Mouse (Mus musculus) embryonic facial prominence, embryonic 13.5 days (tissue): ENCODE measurements at regions not wholly inside any gene's neighbourhood (a gene's known extent, or its start where the extent isn't known, plus 50 kb on each side); places are given as distances from the start of the nearest gene placed in this dataset.

Experiments used
- ATAC-seq: fragments of 200-750 bp; cut with Nextera tagmentation; 2 replicates; pipeline ENCODE4 v1.8.0; 2017; ENCODE audit warnings: low read depth; ENCODE audit not compliant: insufficient number of reproducible peaks, insufficient read depth, low FRiP score, low TSS enrichment
- H3K27ac ChIP-seq: fragments of 300-500 bp; sonication (generic); 2 replicates; pipeline ENCODE4 v1.5.1; 2015; ENCODE audit warnings: moderate library complexity, mild to moderate bottlenecking, inconsistent platforms
- H3K27me3 ChIP-seq: fragments of 300-500 bp; sonication (generic); 2 replicates; pipeline ENCODE4 v1.6.1; 2015; ENCODE audit warnings: mild to moderate bottlenecking, inconsistent platforms
- H3K36me3 ChIP-seq: fragments of 300-500 bp; sonication (generic); 2 replicates; pipeline ENCODE4 v1.6.1; 2015; ENCODE audit warnings: mild to moderate bottlenecking, inconsistent platforms
- H3K4me1 ChIP-seq: fragments of 300-500 bp; sonication (generic); 2 replicates; pipeline ENCODE4 v1.6.1; 2015; ENCODE audit warnings: inconsistent platforms
- H3K4me2 ChIP-seq: fragments of 300-500 bp; sonication (generic); 2 replicates; pipeline ENCODE4 v1.6.1; 2015; ENCODE audit warnings: moderate library complexity, mild to moderate bottlenecking, inconsistent platforms
- H3K4me3 ChIP-seq: fragments of 300-500 bp; sonication (generic); 2 replicates; pipeline ENCODE4 v1.5.1; 2015; ENCODE audit warnings: mild to moderate bottlenecking, inconsistent platforms
- H3K9ac ChIP-seq: fragments of 300-500 bp; sonication (generic); 2 replicates; pipeline ENCODE4 v1.6.1; 2015; ENCODE audit warnings: mild to moderate bottlenecking, inconsistent platforms
- H3K9me3 ChIP-seq: fragments of 300-500 bp; sonication (generic); 2 replicates; pipeline ENCODE4 v1.6.1; 2016; ENCODE audit warnings: inconsistent platforms
- WGBS: fragments of 180-500 bp; shearing (Covaris S2); methylation state at CpG from one replicate; pipeline ENCODE4 v1.1.7; 2015; ENCODE audit warnings: mixed read lengths; 5-methylcytosine and 5-hydroxymethylcytosine counted together

DNA sequence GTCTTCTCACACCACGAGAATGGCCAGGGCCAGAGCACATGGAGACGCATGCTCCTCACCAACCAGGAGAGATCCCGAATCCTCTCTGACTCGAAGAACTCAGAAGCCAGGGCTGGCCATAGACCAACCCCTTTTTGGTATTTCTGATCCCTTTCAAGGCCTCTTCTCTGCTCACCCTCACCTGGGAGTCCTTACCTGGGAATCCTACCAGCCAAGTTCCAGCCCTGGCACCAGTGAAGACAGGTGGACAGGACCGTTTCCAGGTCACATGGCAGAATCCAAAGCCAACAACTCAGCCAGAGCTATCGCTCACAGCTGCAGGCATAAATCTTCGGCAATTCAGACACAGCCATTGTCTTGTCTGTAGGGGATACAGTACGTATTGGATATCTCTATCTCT lies 626.2 kb upstream of the Fam19a5 start:
- ATAC-seq, result no peak
- H3K9me3 ChIP-seq, result no peaks in the 10 kb centered on the region
- H3K4me2 ChIP-seq, result no peak overlapping the region
- peaks cover 17% of the 10 kb centered on the region for H3K4me1 ChIP-seq
- no peak overlapping the region for H3K9ac ChIP-seq
- no peak overlapping the region for H3K27ac ChIP-seq
- no peaks in the 10 kb centered on the region for H3K36me3 ChIP-seq
- H3K27me3 ChIP-seq, result no peaks in the 10 kb centered on the region
- 90% methylated on average over 8 of the region's 8 CpGs for WGBS
- H3K4me3 ChIP-seq, result no peak overlapping the region

- ATAC-seq, result no peak
- no peak overlapping the region for H3K4me2 ChIP-seq
- H3K4me1 ChIP-seq, result peaks cover 17% of the 10 kb centered on the region
- no peak overlapping the region for H3K27ac ChIP-seq
- WGBS, result 31% methylated on average over 8 of the region's 8 CpGs
- H3K36me3 ChIP-seq, result no peaks in the 10 kb centered on the region
- H3K4me3 ChIP-seq, result no peak overlapping the region
- H3K27me3 ChIP-seq, result no peaks in the 10 kb centered on the region
- H3K9ac ChIP-seq, result no peak overlapping the region
- no peaks in the 10 kb centered on the region for H3K9me3 ChIP-seq
Observed at GRCm38 (mm10) chr15:86919704-86920103, 624.4 kb upstream of the Fam19a5 start.

DNA sequence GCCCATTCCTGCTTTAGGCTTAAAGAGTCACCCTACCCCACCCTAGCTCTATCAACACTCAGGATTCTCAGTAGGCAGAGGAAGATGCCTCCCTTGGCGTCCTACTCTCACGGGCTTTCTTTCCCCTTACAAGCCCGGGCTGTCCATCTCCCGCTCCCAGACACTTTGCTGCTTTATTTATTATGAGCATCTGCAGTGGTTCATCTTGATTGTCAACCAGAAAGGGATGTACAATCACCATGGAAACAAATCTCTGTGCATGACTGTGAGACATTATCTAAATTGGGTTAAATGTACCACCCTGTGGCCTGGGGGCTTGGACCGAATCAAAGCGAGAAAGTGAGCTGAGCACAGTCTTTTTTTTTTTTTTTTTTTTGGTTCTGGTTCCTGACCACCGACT lies 623.9 kb upstream of the Fam19a5 start:
- Histone ChIP-seq H3K9ac (no peak overlapping the region), H3K36me3 (no peaks in the 10 kb centered on the region), H3K4me1 (peaks cover 19% of the 10 kb centered on the region), H3K27me3 (no peaks in the 10 kb centered on the region), H3K4me2 (no peak overlapping the region), H3K9me3 (no peaks in the 10 kb centered on the region), H3K27ac (no peak overlapping the region), H3K4me3 (no peak overlapping the region)
- 9% methylated on average over 7 of the region's 7 CpGs for WGBS
- ATAC-seq, result no peak

DNA sequence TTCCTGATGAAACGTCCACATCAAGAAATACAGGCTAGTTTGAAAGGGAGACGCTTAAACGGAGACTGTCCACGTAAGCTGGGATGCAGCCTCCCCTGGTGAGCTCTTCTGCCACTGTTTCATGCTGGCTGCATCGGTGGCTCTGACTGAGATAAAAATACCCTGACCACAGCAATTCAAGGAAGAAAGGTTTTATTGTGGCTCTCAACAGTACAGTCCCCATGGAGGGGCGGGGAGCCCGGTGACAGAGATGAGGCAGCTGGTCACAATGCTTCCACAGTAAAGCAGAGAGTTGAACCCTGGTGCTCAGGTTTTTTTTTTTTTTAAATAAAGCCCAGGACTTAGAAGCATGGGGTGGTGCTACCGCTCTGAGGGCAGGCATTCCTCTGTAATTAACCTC lies 622.7 kb upstream of the Fam19a5 start:
- ATAC-seq, result no peak
- Histone ChIP-seq H3K4me2 (no peak overlapping the region), H3K27me3 (no peaks in the 10 kb centered on the region), H3K9me3 (no peaks in the 10 kb centered on the region), H3K36me3 (no peaks in the 10 kb centered on the region), H3K4me1 (peaks cover 25% of the 10 kb centered on the region), H3K4me3 (no peak overlapping the region), H3K27ac (no peak overlapping the region), H3K9ac (no peak overlapping the region)
- WGBS, result 2% methylated on average over 8 of the region's 8 CpGs

DNA sequence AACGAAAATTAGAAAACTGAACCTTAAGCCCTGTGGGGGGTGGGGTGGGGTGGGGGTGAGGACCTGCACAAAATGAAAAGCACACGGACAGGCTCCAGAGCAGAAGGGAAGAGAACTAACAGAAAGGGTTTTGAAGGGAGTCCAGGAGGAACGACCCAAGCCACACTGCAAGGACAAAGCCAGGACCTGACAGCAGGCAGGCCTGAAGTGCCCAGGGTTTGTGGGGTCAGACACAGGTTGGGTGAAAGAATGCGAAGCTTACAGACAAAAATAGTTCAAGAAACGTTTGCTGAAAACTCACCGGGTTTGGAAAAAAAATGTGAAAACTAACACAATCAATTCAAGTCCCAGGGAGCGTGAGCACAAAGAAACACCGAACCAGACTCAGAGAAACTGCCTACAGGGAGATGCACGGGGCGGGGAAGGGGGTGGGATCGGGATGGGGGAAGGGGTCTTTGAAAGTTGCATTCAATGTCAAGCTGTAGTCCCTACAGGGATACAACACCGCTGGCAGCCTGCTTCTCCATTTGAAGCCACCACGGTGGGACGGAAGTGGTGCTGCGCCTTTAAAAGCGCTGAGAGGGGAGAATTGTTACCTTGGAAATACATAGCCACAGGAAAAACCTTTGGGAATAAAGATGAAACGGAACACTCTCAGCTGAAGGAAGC lies 618.9 kb upstream of the Fam19a5 start:
- Histone ChIP-seq H3K36me3 (no peaks in the 10 kb centered on the region), H3K4me3 (no peak overlapping the region), H3K9me3 (no peaks in the 10 kb centered on the region), H3K4me1 (peaks cover 20% of the 10 kb centered on the region), H3K27me3 (no peaks in the 10 kb centered on the region), H3K9ac (no peak overlapping the region), H3K27ac (no peak overlapping the region), H3K4me2 (peak overlapping the region; percentile 27; the same call in 1 of the 2 replicates)
- no peak for ATAC-seq
- 8% methylated on average over 17 of the region's 17 CpGs for WGBS

DNA sequence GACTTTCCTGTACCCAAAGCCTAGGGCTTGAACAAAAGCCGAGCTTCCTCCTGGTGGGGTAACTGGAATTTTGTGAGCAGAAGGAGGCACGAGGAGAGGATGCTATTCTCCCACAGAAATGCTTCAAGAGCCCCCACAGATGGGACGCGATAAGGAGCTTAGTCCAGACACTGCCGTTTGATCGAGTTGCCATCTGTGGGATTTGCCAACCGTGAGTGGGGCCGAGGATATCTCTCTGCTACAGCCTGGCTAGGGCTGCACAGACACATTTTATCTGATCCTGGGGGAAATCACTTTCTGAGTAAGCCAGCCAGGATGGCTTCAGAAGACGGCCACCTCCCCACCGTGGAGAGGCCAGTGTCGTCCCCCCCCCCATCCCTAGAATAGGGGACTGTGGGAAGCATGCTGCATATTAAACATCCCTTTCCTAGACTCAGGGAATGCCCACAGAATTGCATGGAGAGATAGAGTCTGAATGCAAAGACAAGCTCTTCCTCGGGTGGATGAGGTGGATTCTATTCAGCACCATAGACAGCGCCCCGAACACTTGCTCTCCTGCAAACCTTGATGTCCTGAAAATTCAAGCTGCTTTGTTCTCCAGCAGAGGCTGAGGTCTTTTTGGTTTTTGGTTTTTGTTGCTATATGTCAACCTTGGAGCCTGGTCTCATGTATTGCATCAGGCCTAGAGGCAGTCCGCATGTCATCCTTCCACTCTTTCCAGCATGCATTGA lies 611.6 kb upstream of the Fam19a5 start:
- ATAC-seq, result no peak
- WGBS, result 61% methylated on average over 15 of the region's 15 CpGs

DNA sequence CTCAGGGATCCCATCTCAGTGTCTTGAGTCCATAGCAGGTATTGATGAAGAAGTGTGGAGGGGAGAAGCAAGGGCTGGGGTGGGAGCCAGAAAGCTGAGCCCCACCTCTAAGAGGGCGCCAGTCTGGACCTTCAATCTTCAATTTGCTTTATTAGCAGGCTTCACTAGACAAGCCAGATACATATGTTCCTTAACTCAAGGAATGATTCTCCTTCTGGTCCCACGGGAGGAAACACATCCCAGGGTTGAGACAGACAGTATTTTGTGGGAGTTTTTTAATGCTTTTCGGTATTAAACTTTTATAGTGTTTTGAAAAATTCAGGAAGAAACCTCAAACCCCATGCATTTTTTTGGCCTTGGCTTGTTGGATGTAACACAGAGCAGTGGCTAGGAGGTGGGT lies 606.7 kb upstream of the Fam19a5 start:
- no peak overlapping the region for H3K9ac ChIP-seq
- WGBS, result 80% methylated on average over 3 of the region's 3 CpGs
- no peaks in the 10 kb centered on the region for H3K36me3 ChIP-seq
- no peak overlapping the region for H3K27ac ChIP-seq
- H3K4me3 ChIP-seq, result no peak overlapping the region
- H3K4me2 ChIP-seq, result no peak overlapping the region
- no peaks in the 10 kb centered on the region for H3K4me1 ChIP-seq
- H3K27me3 ChIP-seq, result no peaks in the 10 kb centered on the region
- H3K9me3 ChIP-seq, result no peaks in the 10 kb centered on the region
- ATAC-seq, result no peak

More for the DNA sequence above, 611.6 kb upstream of the Fam19a5 start:
- Histone ChIP-seq H3K27me3 (no peaks in the 10 kb centered on the region; the same call in 1 of the 2 replicates), H3K9ac (no peak overlapping the region), H3K27ac (no peak overlapping the region), H3K4me1 (no peaks in the 10 kb centered on the region), H3K4me2 (no peak overlapping the region), H3K9me3 (no peaks in the 10 kb centered on the region), H3K36me3 (no peaks in the 10 kb centered on the region), H3K4me3 (no peak overlapping the region)

DNA sequence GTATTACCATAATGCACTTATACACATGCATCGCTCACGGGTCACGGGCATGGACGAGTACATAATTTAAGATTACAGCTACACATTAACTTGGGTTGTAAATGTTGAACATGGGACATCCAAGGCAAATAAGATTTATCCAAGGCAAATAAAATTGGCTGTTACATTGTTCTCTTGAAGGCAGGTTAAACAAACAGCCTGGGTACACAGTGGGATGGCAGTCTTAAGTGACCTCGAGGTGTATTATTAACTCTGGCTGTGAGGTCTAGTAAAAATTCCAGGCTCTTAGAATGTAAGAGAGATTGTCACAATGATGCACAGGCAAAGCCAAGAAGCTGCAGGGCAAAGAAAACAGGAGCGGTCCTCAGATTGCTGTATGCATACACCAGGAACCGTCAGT lies 599.6 kb upstream of the Fam19a5 start:
- Histone ChIP-seq H3K27me3 (no peaks in the 10 kb centered on the region), H3K9me3 (no peaks in the 10 kb centered on the region), H3K36me3 (no peaks in the 10 kb centered on the region), H3K4me2 (no peak overlapping the region), H3K4me1 (no peaks in the 10 kb centered on the region), H3K4me3 (no peak overlapping the region), H3K27ac (no peak overlapping the region), H3K9ac (no peak overlapping the region)
- WGBS, result 86% methylated on average over 7 of the region's 7 CpGs
- ATAC-seq, result no peak

DNA sequence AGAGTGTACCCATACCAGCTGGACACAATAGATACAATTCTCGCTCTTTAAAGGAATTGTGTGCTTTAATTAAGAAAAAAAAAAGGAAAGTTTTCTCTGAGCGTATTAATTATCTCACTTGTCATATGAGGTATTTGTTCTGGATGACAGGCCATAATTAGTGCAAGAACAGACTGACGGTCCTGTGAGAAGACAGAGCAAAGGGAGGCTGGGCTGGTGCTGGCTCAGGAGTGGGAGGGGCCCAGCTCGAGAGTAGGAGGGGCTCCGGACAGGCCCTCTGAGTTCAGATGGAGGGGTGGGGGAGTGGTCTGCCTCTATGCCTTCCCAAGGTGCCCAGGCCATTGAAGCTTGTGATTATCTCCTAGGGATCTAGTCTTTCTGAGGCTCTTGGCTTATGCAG lies 591.5 kb upstream of the Fam19a5 start:
- no peak for ATAC-seq
- H3K9me3 ChIP-seq, result no peaks in the 10 kb centered on the region

DNA sequence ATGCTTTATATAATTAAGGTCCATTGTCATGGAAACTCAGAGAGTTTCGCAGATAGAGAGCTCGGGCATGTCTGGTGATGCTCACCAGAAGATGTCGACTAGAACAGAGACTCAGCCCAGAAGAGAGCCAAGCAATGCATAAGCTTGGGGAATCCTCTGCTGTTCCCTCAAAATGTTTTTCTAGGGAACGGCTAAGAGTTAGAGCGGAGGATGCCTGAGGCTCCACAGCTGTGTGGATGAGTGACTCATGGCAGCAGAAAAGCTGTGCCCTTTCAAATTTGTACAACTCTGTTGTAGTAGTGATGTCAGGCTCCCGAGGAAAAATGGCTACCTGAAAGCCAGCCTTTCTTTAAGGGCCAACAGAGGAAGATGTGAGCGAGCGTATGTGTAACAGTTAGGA lies 586.2 kb upstream of the Fam19a5 start:
- no peaks in the 10 kb centered on the region for H3K9me3 ChIP-seq
- no peak overlapping the region for H3K4me2 ChIP-seq
- no peaks in the 10 kb centered on the region for H3K27me3 ChIP-seq
- no peak for ATAC-seq
- no peak overlapping the region for H3K4me3 ChIP-seq
- H3K4me1 ChIP-seq, result no peaks in the 10 kb centered on the region
- WGBS, result 76% methylated on average over 8 of the region's 8 CpGs
- H3K36me3 ChIP-seq, result no peaks in the 10 kb centered on the region
- H3K9ac ChIP-seq, result no peak overlapping the region
- no peak overlapping the region for H3K27ac ChIP-seq

More for the DNA sequence above, 591.5 kb upstream of the Fam19a5 start:
- Histone ChIP-seq H3K4me3 (no peak overlapping the region), H3K27ac (no peak overlapping the region), H3K4me1 (no peaks in the 10 kb centered on the region), H3K36me3 (no peaks in the 10 kb centered on the region), H3K4me2 (no peak overlapping the region), H3K9ac (no peak overlapping the region), H3K27me3 (no peaks in the 10 kb centered on the region)
- WGBS, result 51% methylated on average over 5 of the region's 5 CpGs

- Histone ChIP-seq H3K9me3 (no peaks in the 10 kb centered on the region), H3K27ac (no peak overlapping the region), H3K4me3 (no peak overlapping the region), H3K9ac (no peak overlapping the region), H3K4me1 (no peaks in the 10 kb centered on the region), H3K36me3 (no peaks in the 10 kb centered on the region), H3K4me2 (no peak overlapping the region), H3K27me3 (no peaks in the 10 kb centered on the region)
- WGBS, result 91% methylated on average over 2 of the region's 2 CpGs
- ATAC-seq, result no peak
Observed at GRCm38 (mm10) chr15:86962921-86963320, 581.2 kb upstream of the Fam19a5 start.

DNA sequence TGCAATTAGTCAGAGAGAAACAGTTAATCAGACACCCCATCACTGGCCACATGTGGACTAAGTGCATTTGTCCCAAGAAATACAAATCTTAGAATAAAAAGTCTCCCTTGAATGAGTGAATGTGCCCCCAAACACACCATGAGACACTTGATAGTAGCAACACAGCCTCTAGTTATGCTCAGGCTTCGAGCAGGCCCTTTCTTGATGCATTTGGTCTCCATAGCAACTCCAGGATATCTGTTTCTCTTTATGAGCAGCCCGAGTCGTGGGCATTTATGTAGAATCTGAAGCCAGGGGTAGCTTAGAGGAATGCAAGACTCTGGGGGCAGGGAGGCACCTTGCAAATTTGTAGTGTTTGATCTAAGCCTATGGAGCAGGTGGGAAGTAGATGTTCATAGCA lies 580.6 kb upstream of the Fam19a5 start:
- H3K36me3 ChIP-seq, result no peaks in the 10 kb centered on the region
- H3K4me1 ChIP-seq, result no peaks in the 10 kb centered on the region
- no peaks in the 10 kb centered on the region for H3K27me3 ChIP-seq
- no peak overlapping the region for H3K4me2 ChIP-seq
- WGBS, result 19% methylated on average over 3 of the region's 3 CpGs
- no peak overlapping the region for H3K27ac ChIP-seq
- H3K4me3 ChIP-seq, result no peak overlapping the region
- H3K9me3 ChIP-seq, result no peaks in the 10 kb centered on the region
- no peak overlapping the region for H3K9ac ChIP-seq
- no peak for ATAC-seq
